Mouse (Mus musculus) liver, embryonic 15.5 days (tissue): ENCODE results near the gene Rspo1. TPM values are rescaled to one million over a fixed set of nuclear protein-coding genes. Genes with fewer than 3 reads are reported as not detected.

Experiments used
- ATAC-seq: fragments of 200-750 bp; cut with Nextera tagmentation; 2 replicates; pipeline ENCODE4 v1.8.0; 2017; ENCODE audit warnings: moderate number of reproducible peaks, mild to moderate bottlenecking, moderate library complexity; ENCODE audit not compliant: insufficient read depth
- H3K27ac ChIP-seq: fragments of 300-500 bp; sonication (generic); replicated peaks from 2 replicates; pipeline ENCODE4 v1.5.1; 2015; ENCODE audit warnings: mild to moderate bottlenecking, inconsistent platforms
- H3K27me3 ChIP-seq: fragments of 300-500 bp; sonication (generic); 2 replicates; pipeline ENCODE4 v1.6.1; 2015; ENCODE audit warnings: mild to moderate bottlenecking, inconsistent platforms
- H3K36me3 ChIP-seq: fragments of 300-500 bp; sonication (generic); replicated peaks from 2 replicates; pipeline ENCODE4 v1.6.1; 2015; ENCODE audit warnings: moderate library complexity, mild to moderate bottlenecking, inconsistent platforms
- H3K4me1 ChIP-seq: fragments of 300-500 bp; sonication (generic); replicated peaks from 2 replicates; pipeline ENCODE4 v1.6.1; 2015; ENCODE audit warnings: inconsistent platforms
- H3K4me2 ChIP-seq: fragments of 300-500 bp; sonication (generic); 2 replicates; pipeline ENCODE4 v1.6.1; 2015; ENCODE audit warnings: moderate library complexity, mild to moderate bottlenecking, inconsistent platforms
- H3K4me3 ChIP-seq: fragments of 300-500 bp; sonication (generic); replicated peaks from 2 replicates; pipeline ENCODE4 v1.5.1; 2015; ENCODE audit warnings: mild to moderate bottlenecking, inconsistent platforms
- H3K9ac ChIP-seq: fragments of 300-500 bp; sonication (generic); 2 replicates; pipeline ENCODE4 v1.6.1; 2015; ENCODE audit warnings: moderate library complexity, mild to moderate bottlenecking, inconsistent platforms
- H3K9me3 ChIP-seq: fragments of 300-500 bp; sonication (generic); replicated peaks from 2 replicates; pipeline ENCODE4 v1.6.1; 2016; ENCODE audit warnings: inconsistent platforms
- WGBS: fragments of 180-500 bp; shearing (Covaris S2); methylation state at CpG from one replicate; pipeline ENCODE4 v1.1.7; 2015; ENCODE audit warnings: mixed read lengths; ENCODE audit not compliant: insufficient replicate concordance; 5-methylcytosine and 5-hydroxymethylcytosine counted together
- polyA plus RNA-seq: library from polyadenylated mRNA; unstranded; fragments of >200 nt; fragmentation: Nextera tagmentation; extraction: Ambion mirVana; gene quantifications from 2 replicates; pipeline ENCODE4 v1.2.1, GENCODE M21; 2015

Gene Rspo1
- polyA plus RNA-seq, 1 experiment from 2014 or later = 0.67 TPM

DNA sequence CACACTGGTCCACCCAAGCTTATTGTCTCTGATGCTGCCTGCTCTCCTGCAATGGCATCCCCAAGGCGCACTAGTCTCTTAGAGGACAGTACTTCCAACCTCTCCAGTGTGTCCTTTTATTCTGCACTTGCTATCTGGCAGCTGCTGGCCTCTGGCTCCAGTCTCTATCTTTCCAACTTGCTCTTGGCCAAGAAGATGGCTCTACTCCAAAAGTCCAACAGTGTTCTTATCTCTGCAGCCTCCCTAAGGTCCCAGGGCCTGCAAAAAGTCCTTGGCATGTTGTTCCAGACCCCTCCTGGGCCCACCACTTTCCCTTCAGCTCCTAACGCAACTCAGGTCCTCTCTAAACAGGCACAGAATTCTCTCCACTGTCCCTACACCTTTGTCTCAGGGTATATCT, 28.9 kb upstream of the Rspo1 start:
- ATAC-seq = no peak
- Histone ChIP-seq H3K4me3 (no peak overlapping the region), H3K4me2 (no peak overlapping the region), H3K9me3 (no peaks in the 10 kb centered on the region), H3K9ac (no peak overlapping the region), H3K36me3 (no peaks in the 10 kb centered on the region), H3K4me1 (no peaks in the 10 kb centered on the region), H3K27ac (no peak overlapping the region), H3K27me3 (no peaks in the 10 kb centered on the region)
- 58% methylated on average over 2 of the region's 2 CpGs for WGBS

GRCm38 (mm10) chr4:124959062-124959461, 27.2 kb upstream of the Rspo1 start:
- Histone ChIP-seq H3K27me3 (no peaks in the 10 kb centered on the region), H3K4me3 (no peak overlapping the region), H3K9ac (no peak overlapping the region), H3K36me3 (no peaks in the 10 kb centered on the region), H3K4me2 (no peak overlapping the region), H3K9me3 (no peaks in the 10 kb centered on the region), H3K4me1 (no peaks in the 10 kb centered on the region), H3K27ac (no peak overlapping the region)
- 45% methylated on average over 11 of the region's 11 CpGs for WGBS
- ATAC-seq = no peak

- no peak overlapping the region for H3K4me3 ChIP-seq
- H3K27me3 ChIP-seq = no peaks in the 10 kb centered on the region
- no peaks in the 10 kb centered on the region for H3K4me1 ChIP-seq
- H3K27ac ChIP-seq = no peak overlapping the region
- H3K9ac ChIP-seq = no peak overlapping the region
- H3K9me3 ChIP-seq = no peaks in the 10 kb centered on the region
- no peak overlapping the region for H3K4me2 ChIP-seq
- no peak for ATAC-seq
- WGBS = 56% methylated on average over 11 of the region's 11 CpGs
- H3K36me3 ChIP-seq = no peaks in the 10 kb centered on the region
These were observed 25.3 kb upstream of the Rspo1 start for GRCm38 (mm10) chr4:124960940-124961339.

- H3K4me2 ChIP-seq = no peak overlapping the region
- H3K27me3 ChIP-seq = no peaks in the 10 kb centered on the region
- no peak overlapping the region for H3K9ac ChIP-seq
- WGBS = 59% methylated on average over 11 of the region's 11 CpGs
- H3K9me3 ChIP-seq = no peaks in the 10 kb centered on the region
- no peak overlapping the region for H3K4me3 ChIP-seq
- no peaks in the 10 kb centered on the region for H3K4me1 ChIP-seq
- ATAC-seq = no peak
- H3K27ac ChIP-seq = no peak overlapping the region
- H3K36me3 ChIP-seq = no peaks in the 10 kb centered on the region
These were observed 23.7 kb upstream of the Rspo1 start for GRCm38 (mm10) chr4:124962576-124962975.

- WGBS = 40% methylated on average over 8 of the region's 8 CpGs
- no peak for ATAC-seq
- no peak overlapping the region for H3K4me2 ChIP-seq
- no peaks in the 10 kb centered on the region for H3K9me3 ChIP-seq
- no peaks in the 10 kb centered on the region for H3K27me3 ChIP-seq
- H3K4me1 ChIP-seq = no peaks in the 10 kb centered on the region
- H3K27ac ChIP-seq = no peak overlapping the region
- no peak overlapping the region for H3K9ac ChIP-seq
- H3K36me3 ChIP-seq = no peaks in the 10 kb centered on the region
- no peak overlapping the region for H3K4me3 ChIP-seq
These were observed 21.2 kb upstream of the Rspo1 start for GRCm38 (mm10) chr4:124964912-124965599.

- no peak for ATAC-seq
- no peak overlapping the region for H3K27ac ChIP-seq
- no peak overlapping the region for H3K4me3 ChIP-seq
- no peaks in the 10 kb centered on the region for H3K36me3 ChIP-seq
- no peaks in the 10 kb centered on the region for H3K9me3 ChIP-seq
- H3K4me2 ChIP-seq = no peak overlapping the region
- no peaks in the 10 kb centered on the region for H3K27me3 ChIP-seq
- 47% methylated on average over 6 of the region's 6 CpGs for WGBS
- H3K9ac ChIP-seq = no peak overlapping the region
- no peaks in the 10 kb centered on the region for H3K4me1 ChIP-seq
These were observed 17.5 kb upstream of the Rspo1 start for GRCm38 (mm10) chr4:124968711-124969110.

DNA sequence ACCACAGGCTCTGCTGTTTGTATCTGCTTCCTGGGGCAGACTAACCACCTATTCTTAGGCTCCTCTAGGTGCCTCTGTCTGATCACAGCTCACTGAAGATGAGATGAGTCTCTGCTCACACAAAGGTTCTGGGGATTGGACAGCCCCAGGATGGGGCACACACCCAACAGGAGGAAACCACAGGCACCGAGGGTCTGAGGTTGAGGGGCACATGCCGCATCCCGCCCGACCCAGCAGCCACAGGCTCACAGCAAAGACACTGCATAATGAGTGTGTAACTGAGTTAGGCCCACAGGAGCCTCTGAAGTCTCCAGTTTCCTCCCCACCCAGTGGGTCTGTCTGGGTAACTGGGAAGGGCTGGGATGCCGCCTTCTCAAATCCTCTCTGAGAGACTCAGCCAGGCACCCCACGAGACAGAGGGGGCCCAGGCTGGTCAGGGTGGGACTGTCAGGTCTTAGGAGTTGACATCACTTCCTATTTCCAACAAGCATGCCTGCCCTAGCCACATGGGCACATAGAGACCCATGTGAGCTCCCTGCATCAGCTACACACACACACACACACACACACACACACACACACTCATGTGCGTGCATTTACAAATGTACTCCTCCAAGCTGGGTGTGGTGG, 16.9 kb upstream of the Rspo1 start:
- 44% methylated on average over 7 of the region's 7 CpGs for WGBS
- no peak overlapping the region for H3K4me3 ChIP-seq
- H3K9me3 ChIP-seq = no peaks in the 10 kb centered on the region
- H3K36me3 ChIP-seq = no peaks in the 10 kb centered on the region
- H3K4me1 ChIP-seq = no peaks in the 10 kb centered on the region
- H3K9ac ChIP-seq = no peak overlapping the region
- ATAC-seq = no peak
- H3K27me3 ChIP-seq = no peaks in the 10 kb centered on the region
- H3K27ac ChIP-seq = no peak overlapping the region
- no peak overlapping the region for H3K4me2 ChIP-seq

- Histone ChIP-seq H3K4me1 (no peaks in the 10 kb centered on the region), H3K27ac (no peak overlapping the region), H3K27me3 (no peaks in the 10 kb centered on the region), H3K4me2 (no peak overlapping the region), H3K9ac (no peak overlapping the region), H3K36me3 (no peaks in the 10 kb centered on the region), H3K9me3 (no peaks in the 10 kb centered on the region), H3K4me3 (no peak overlapping the region)
- no peak for ATAC-seq
- WGBS = 57% methylated on average over 11 of the region's 11 CpGs
These were observed 16.0 kb upstream of the Rspo1 start for GRCm38 (mm10) chr4:124970194-124970593.

DNA sequence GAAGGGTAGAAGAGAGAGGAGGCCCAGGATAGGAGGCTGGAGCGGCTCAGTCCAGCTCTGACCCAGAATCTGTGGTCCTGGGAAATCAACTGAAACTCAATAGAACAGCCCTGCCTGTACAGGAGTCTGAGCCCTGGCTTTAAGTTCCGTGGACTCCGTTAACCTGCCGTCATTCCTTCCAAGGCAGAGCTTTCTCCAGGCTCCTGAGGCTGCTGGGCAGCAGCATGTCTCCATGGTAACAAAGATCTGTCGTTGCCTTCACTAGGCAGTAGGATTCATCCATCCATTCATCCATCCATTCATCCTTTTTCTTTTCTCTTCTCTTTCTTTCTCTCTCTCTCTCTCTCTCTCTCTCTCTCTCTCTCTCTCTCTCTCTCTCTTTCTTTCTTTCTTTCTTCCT, 15.6 kb upstream of the Rspo1 start:
- no peaks in the 10 kb centered on the region for H3K4me1 ChIP-seq
- no peak overlapping the region for H3K4me2 ChIP-seq
- no peak overlapping the region for H3K27ac ChIP-seq
- no peaks in the 10 kb centered on the region for H3K27me3 ChIP-seq
- no peak overlapping the region for H3K9ac ChIP-seq
- no peak overlapping the region for H3K4me3 ChIP-seq
- H3K9me3 ChIP-seq = no peaks in the 10 kb centered on the region
- ATAC-seq = no peak
- 57% methylated on average over 5 of the region's 5 CpGs for WGBS
- no peaks in the 10 kb centered on the region for H3K36me3 ChIP-seq

DNA sequence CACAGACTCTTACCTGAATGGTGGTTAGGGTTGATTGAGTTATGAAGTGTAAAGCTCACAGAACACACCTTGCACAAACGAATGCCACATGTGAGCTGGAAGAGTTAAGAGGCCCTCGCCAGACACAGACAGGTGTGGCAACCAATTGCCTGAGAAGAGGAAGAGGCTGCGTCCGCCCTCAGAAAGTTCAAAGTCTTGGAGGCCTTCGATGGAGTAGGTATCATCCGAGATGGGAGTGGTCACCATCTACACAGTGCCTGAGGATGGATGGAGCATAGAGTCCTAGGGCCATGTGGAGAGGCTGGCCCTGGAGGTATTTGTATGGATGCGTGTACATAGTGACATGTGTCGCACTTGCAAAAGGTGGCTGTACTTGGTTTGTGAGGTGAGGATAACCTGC, 15.1 kb upstream of the Rspo1 start:
- no peak overlapping the region for H3K4me2 ChIP-seq
- no peaks in the 10 kb centered on the region for H3K9me3 ChIP-seq
- no peak overlapping the region for H3K9ac ChIP-seq
- WGBS = 59% methylated on average over 8 of the region's 8 CpGs
- no peaks in the 10 kb centered on the region for H3K27me3 ChIP-seq
- no peak for ATAC-seq
- H3K36me3 ChIP-seq = no peaks in the 10 kb centered on the region
- no peak overlapping the region for H3K4me3 ChIP-seq
- H3K4me1 ChIP-seq = no peaks in the 10 kb centered on the region
- no peak overlapping the region for H3K27ac ChIP-seq

GRCm38 (mm10) chr4:124972316-124972715, 13.9 kb upstream of the Rspo1 start:
- no peak overlapping the region for H3K4me3 ChIP-seq
- 52% methylated on average over 9 of the region's 9 CpGs for WGBS
- H3K9ac ChIP-seq = no peak overlapping the region
- H3K36me3 ChIP-seq = no peaks in the 10 kb centered on the region
- H3K27ac ChIP-seq = no peak overlapping the region
- H3K9me3 ChIP-seq = no peaks in the 10 kb centered on the region
- ATAC-seq = no peak
- H3K4me2 ChIP-seq = no peak overlapping the region
- H3K4me1 ChIP-seq = no peaks in the 10 kb centered on the region
- H3K27me3 ChIP-seq = no peaks in the 10 kb centered on the region

GRCm38 (mm10) chr4:124973296-124973695, 12.9 kb upstream of the Rspo1 start:
- Histone ChIP-seq H3K9me3 (no peaks in the 10 kb centered on the region), H3K4me3 (no peak overlapping the region), H3K27ac (no peak overlapping the region), H3K4me2 (no peak overlapping the region), H3K36me3 (no peaks in the 10 kb centered on the region), H3K4me1 (no peaks in the 10 kb centered on the region), H3K9ac (no peak overlapping the region), H3K27me3 (no peaks in the 10 kb centered on the region)
- 52% methylated on average over 2 of the region's 2 CpGs for WGBS
- no peak for ATAC-seq
